Mouse (Mus musculus) left cerebral cortex, postnatal 4 days (tissue): ENCODE results near the gene S100a1. TPM values are rescaled to one million over a fixed set of nuclear protein-coding genes. Genes with fewer than 3 reads are reported as not detected.
A peak's percentile ranks its signal among the peaks of the same experiment; 100 is the strongest.

Experiments used
- DNase-seq: peaks from one replicate; pipeline ENCODE4 v3.0.0-alpha.2; 2022
- intact Hi-C: fragments of 180-260 bp; cut with DNase I; formaldehyde crosslinking; loops from one replicate; pipeline ENCODE4 v1.15.1; 2025
- total RNA-seq, 2 experiments: library from RNA; stranded (reverse); gene quantifications; 2 replicates each; pipeline ENCODE4 v1.2.3; 2021

Gene S100a1
- total RNA-seq: 10 to 100 TPM; 25.2 to 25.4 TPM

DNA sequence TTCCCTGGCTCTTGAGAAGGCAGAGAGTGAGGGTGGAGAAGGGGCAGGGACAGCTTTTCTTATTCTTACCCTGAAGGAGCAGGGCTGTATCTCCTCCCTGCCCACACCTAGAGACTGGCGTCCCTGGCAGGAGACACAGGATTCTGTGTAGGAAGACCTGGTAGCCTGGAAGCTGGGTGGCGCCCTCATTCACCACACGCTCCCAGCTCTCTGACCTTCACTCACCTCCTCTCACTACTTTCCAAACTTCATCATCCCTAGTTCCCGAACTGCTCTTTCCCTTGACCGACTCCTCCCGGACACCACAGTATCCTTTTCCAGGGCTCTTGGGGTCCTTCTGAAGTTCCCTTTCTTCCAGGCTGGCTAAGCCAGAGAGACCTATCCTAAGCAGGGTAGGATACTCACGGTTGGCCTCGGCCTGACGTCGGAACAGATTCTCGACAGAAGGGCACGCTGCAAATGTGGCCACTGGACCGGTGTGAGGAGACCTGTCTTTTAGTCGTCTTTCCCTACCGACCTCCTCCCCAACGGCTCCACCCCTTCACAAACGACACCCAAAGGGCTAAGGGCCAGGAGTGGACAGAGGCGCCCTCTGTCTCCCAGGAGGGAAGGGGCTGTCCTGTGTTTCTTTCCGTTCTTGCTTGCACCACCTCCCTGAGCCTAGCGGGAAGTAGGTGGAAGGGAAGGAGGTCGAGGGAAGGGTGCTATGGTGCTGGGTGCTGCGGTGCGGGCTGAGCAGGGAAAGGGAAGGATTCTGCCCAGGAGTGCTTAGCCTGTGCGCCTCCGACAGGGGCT, at the start of gene S100a1, which contains the start of gene S100a13:
Gene S100a1 (minus strand): TSS at position 597 of the 795 bp plus-strand sequence.
Gene S100a13 (plus strand): TSS at position 640 of the 795 bp plus-strand sequence.
- intact Hi-C loops: no loop called here
- DNase-seq: no peak

GRCm38 (mm10) chr3:90560008-90560628, 45.9 kb upstream of the S100a1 start, which contains the start of gene S100a3:
Gene S100a3 (plus strand): TSS chr3:90560578.
- intact Hi-C loops: no loop called here

GRCm38 (mm10) chr3:90555954-90556353, 41.8 kb upstream of the S100a1 start:
- intact Hi-C loops: no loop called here
- DNase-seq: peak; percentile 23

More at GRCm38 (mm10) chr3:90560008-90560628, 45.9 kb upstream of the S100a1 start, which contains the start of gene S100a3:
- DNase-seq: no peak

- intact Hi-C loops: no loop called here
- no peak for DNase-seq
Measured at GRCm38 (mm10) chr3:90552231-90552630, 38.0 kb upstream of the S100a1 start.

DNA sequence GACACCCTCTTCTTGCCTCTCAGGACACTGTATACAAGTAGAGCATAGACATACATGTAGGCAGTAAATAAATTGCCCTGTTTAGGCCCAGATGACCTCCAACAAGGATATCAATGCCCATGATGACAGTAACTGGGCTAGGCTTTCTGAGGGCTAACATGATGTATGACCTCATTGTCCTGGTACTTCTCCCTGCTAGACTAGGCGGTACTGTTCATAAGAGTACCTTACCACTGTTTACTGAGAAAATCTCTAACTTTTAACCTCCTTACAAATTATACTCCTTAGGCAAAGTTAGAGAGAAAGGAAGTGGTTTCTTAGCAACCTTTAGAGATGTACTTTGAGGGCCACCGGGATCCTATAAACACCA, 36.2 kb upstream of the S100a1 start:
- no peak for DNase-seq
- intact Hi-C loops: no loop called here

- intact Hi-C loops: no loop called here
- DNase-seq: no peak
Measured at GRCm38 (mm10) chr3:90549676-90550420, 35.7 kb upstream of the S100a1 start.

DNA sequence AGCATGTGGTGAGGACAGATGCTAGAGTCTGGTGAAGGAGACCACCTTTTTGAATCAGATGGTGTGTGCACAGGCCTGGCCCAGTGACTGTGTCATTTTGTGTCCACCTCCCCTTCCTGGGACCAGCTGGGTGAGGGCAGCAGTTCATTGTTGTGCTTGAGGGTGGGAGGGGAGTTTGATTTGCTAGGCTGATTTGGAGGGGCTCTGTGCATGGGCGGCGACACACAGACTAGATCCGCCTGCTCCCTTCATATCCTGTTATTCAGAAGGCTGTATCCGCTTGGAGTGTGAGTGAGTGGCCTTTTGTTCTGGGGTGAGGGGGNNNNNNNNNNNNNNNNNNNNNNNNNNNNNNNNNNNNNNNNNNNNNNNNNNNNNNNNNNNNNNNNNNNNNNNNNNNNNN, 26.7 kb upstream of the S100a1 start:
- intact Hi-C loops: no loop called here
- peak; percentile 16 for DNase-seq

GRCm38 (mm10) chr3:90537905-90538296, 23.7 kb upstream of the S100a1 start:
- DNase-seq: no peak
- intact Hi-C loops: no loop called here

DNA sequence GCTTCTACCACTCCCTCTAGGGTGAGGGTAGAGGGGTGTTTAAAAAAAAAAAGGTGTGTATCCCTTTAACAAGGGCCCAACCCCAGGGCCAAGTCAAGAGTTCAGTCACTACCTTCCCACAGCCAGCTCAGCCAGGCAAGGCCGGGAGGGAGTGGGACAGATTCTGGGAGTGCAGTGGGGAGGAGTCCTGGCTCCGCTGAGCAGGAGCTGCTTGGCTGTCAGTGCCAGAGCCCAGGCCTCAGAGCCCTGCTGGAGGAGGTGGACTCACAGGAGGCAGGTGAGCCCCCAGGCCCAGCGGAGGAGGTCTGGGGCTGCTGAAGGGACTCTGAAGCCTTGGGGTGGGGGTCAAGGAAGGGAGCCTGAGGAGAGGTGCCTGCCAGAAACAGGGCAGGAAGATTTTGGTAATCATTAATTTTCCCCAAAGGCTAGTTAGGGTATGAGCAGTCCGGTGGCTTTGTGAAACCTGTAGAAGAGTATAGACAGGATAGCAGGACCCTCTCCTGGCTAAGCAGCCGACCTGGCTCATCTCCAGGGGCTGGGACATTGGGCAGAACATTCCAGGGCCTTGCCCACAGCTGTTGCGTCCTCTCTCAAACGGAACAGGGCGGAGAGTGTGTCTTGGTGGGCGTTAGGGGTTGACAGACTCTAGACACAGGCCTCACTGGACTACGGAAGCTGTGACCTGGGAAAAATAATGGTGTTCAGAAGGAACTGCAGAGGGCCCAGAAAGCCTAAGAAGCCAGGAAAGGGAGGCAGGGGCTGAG, 23.1 kb upstream of the S100a1 start, which contains the start of gene S100a16:
Gene S100a16 (plus strand): TSS at position 114 of the 764 bp plus-strand sequence.
- intact Hi-C loops: no loop called here
- DNase-seq: peak; percentile 48

DNA sequence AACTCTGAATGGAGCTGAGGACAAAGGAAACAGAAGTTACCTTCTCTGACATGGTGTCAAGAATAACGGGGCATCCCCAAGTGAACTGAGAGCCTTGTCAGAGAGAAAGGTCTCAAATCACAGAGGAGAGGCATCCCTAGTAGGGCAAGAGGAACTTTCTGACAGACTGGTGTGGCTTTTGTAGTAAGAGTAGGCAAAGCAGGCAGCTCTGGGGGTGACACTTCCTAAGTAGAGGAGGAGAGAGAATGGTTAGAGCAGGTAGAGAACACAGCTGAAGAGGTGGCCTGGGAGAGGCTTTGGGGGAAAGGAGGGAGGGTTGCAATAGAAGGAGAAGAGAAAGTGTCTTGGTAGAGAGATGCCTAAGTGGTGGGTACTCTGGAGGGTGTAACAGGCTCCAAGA, 21.3 kb upstream of the S100a1 start:
- intact Hi-C loops: no loop called here
- DNase-seq: no peak

DNA sequence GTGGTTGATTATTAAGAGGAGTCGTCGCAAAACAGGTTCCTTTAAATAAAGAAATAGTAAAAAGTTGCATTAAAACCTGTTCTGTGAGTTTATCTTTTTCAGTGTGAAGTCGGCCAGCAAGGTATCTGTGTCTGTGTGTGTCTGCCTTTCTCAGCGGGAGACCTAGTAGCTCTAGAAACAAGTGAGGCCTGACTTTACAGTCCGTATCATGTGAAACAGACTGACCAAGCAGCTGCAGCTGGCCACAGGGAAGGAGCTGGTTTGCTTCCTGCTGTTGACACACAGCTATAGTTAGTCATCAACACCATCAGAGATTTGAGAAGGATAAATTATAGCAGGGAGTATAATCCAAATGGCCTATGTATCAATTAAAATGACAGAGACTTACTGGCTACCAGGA, 17.5 kb upstream of the S100a1 start:
- DNase-seq: no peak
- intact Hi-C loops: no loop called here

DNA sequence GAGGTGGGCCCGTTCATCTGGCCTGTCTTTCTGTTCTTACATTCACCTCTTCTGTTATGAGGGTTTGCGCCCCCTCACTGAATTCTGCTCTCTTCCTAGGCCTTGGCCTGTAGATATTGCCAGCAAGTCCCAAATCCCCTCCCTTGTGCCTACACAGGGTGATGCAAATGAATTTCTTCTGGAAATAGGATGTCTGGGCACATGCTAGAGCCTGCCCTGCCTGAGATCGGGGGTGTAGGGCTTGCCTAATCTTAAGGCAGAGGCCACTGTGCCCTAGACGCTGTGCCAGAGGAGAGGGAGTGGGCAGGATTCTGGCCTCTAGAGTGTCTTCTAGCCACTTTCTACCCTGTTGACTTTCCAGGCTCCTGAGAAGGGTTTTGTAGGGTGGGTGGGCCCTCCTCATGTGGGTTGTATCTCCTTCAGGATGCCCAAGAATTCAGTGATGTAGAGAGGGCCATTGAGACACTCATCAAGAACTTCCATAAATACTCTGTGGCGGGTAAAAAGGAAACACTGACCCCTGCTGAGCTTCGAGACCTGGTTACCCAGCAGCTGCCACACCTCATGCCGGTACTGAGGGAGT, 13.2 kb upstream of the S100a1 start:
- intact Hi-C loops: no loop called here
- DNase-seq: no peak

- intact Hi-C loops: no loop called here
Measured at GRCm38 (mm10) chr3:90526580-90526979, 12.4 kb upstream of the S100a1 start, which contains the start of gene S100a14. Gene S100a14 (plus strand): TSS chr3:90526856.

GRCm38 (mm10) chr3:90526076-90526475, 11.9 kb upstream of the S100a1 start:
- intact Hi-C loops: no loop called here
- no peak for DNase-seq

More at GRCm38 (mm10) chr3:90526580-90526979, 12.4 kb upstream of the S100a1 start, which contains the start of gene S100a14:
- DNase-seq: no peak

DNA sequence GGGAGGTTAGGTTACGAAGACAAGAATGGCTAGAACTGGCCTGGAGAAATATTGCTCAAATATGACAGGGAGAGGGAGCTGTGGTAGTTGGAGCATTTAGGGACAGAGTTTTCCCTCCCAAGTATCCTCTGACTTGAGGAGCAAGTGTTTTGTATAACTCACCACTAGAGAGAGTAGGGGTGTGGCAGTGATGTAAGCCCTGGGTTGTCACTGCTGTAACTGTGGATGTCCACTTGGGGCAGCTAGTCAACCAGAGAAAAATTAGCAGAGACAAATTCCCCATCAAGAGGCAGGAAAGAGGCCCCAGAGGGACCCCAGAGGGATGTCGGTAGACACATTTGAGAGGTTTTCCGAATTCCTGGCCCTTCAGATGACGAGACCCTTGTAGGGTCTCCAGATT, 11.2 kb upstream of the S100a1 start:
- peak; percentile 26 for DNase-seq
- intact Hi-C loops: no loop called here

GRCm38 (mm10) chr3:90517711-90518110, 3.5 kb upstream of the S100a1 start:
- DNase-seq: no peak
- intact Hi-C loops: no loop called here

- DNase-seq: no peak
- intact Hi-C loops: no loop called here
Measured at GRCm38 (mm10) chr3:90515789-90516188, 1.6 kb upstream of the S100a1 start.

DNA sequence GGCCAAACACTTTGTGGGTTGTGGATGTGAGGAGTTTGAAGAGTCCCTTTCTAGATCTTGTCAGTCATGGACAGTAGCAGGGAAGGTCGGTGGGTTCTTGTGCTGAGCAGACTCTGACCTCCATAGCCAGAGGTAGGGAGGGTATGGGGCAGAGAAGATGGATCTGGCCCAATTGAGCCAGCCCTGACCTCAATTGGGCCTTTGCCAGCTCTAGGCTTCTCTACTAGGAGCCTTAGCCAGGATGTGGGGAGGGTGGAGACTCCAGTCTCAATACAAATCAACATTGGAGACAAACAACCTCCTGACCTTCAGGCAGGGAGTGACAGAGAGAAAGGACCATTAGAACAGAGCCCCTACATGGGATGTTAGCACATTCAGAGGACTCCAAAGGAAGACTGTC, 1.1 kb upstream of the S100a1 start:
- no peak for DNase-seq
- intact Hi-C loops: no loop called here

DNA sequence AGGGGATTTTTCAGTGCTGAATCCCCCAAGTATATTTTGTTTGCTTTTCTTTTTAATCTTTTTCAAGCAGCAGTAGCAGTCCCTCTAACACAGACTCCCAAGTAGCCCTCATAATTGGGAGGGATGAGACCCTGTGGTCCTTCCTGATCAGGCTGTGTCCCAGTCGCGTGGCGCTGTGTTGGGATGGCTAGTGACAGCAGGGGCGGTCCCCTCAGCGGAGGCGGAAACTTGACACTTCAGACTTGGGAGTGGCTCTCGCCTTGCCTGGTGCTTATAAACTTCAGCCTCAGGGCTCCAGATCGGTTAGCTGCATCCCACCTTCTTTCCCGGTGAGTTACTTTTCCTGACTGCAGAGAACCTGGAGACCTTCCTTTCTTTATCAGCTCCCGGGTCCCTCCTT, 499 bp upstream of the S100a1 start:
- intact Hi-C loops: no loop called here
- DNase-seq: no peak
